Mouse (Mus musculus) testis, postnatal 10 days (tissue): ENCODE results near the gene Upk3b.

ENCODE experiments used
- DNase-seq: peaks from one replicate; pipeline ENCODE4 v3.0.0; 2021; ENCODE audit warnings: low spot score

The Upk3b gene

GRCm38 (mm10) chr5:136038258-136039214, at the start of gene Upk3b:
TSS of gene Upk3b (plus strand) at chr5:136038496.
- no peak for DNase-seq

- DNase-seq: no peak
Observed at GRCm38 (mm10) chr5:135990601-135991000, 47.7 kb upstream of the Upk3b start.

- no peak for DNase-seq
Observed at GRCm38 (mm10) chr5:135993381-135993965, 44.8 kb upstream of the Upk3b start.

GRCm38 (mm10) chr5:135994335-135994724, 44.0 kb upstream of the Upk3b start:
- DNase-seq: no peak

- DNase-seq: peak; percentile 94
Observed at GRCm38 (mm10) chr5:135994725-135995687, 43.3 kb upstream of the Upk3b start, which contains the start of gene Dtx2. TSS of gene Dtx2 (plus strand) at chr5:135994800.

- DNase-seq: no peak
Observed at GRCm38 (mm10) chr5:135996162-135996561, 42.1 kb upstream of the Upk3b start.

- no peak for DNase-seq
Observed at GRCm38 (mm10) chr5:136001222-136001621, 37.1 kb upstream of the Upk3b start.

GRCm38 (mm10) chr5:136002325-136002724, 36.0 kb upstream of the Upk3b start:
- DNase-seq: no peak

GRCm38 (mm10) chr5:136002751-136003151, 35.5 kb upstream of the Upk3b start:
- no peak for DNase-seq

GRCm38 (mm10) chr5:136004537-136004936, 33.8 kb upstream of the Upk3b start:
- DNase-seq: no peak

- DNase-seq: no peak
Observed at GRCm38 (mm10) chr5:136007745-136008144, 30.6 kb upstream of the Upk3b start.

GRCm38 (mm10) chr5:136014877-136015276, 23.4 kb upstream of the Upk3b start:
- DNase-seq: peak; percentile 73

GRCm38 (mm10) chr5:136015586-136015985, 22.7 kb upstream of the Upk3b start:
- no peak for DNase-seq

- DNase-seq: peak; percentile 74
Observed at GRCm38 (mm10) chr5:136016014-136016876, 22.1 kb upstream of the Upk3b start.

- DNase-seq: no peak
Observed at GRCm38 (mm10) chr5:136017262-136017661, 21.0 kb upstream of the Upk3b start.

- DNase-seq: no peak
Observed at GRCm38 (mm10) chr5:136018726-136019125, 19.6 kb upstream of the Upk3b start.

- DNase-seq: no peak
Observed at GRCm38 (mm10) chr5:136019907-136020306, 18.4 kb upstream of the Upk3b start.

- no peak for DNase-seq
Observed at GRCm38 (mm10) chr5:136025712-136026111, 12.6 kb upstream of the Upk3b start.

- DNase-seq: no peak
Observed at GRCm38 (mm10) chr5:136026859-136027258, 11.4 kb upstream of the Upk3b start.

GRCm38 (mm10) chr5:136027612-136028311, 10.5 kb upstream of the Upk3b start:
- DNase-seq: no peak
